Mouse (Mus musculus): ENCODE measurements around the gene Odf3.
A peak's percentile ranks its signal among the peaks of the same experiment; 100 is the strongest.

Gene Odf3

GRCm38 (mm10) chr7:140847755-140848580 is at the start of gene Odf3:
Odf3 (plus strand) TSS chr7:140847805.
- no peak for DNase-seq (ENCODE audit: low read depth, low spot score)

GRCm38 (mm10) chr7:140798212-140798611 is 49.4 kb upstream of the Odf3 start:
- no peak for DNase-seq (ENCODE audit: low read depth, low spot score)

GRCm38 (mm10) chr7:140802629-140803028 is 45.0 kb upstream of the Odf3 start:
- DNase-seq (ENCODE audit: low read depth, low spot score) = no peak

- no peak for DNase-seq (ENCODE audit: low read depth, low spot score)
These were observed 41.9 kb upstream of the Odf3 start for GRCm38 (mm10) chr7:140805704-140806103.

- no peak for DNase-seq (ENCODE audit: low read depth, low spot score)
These were observed 37.1 kb upstream of the Odf3 start for GRCm38 (mm10) chr7:140810496-140810895.

GRCm38 (mm10) chr7:140811714-140812113 is 35.9 kb upstream of the Odf3 start:
- no peak for DNase-seq (ENCODE audit: low read depth, low spot score)

- DNase-seq (ENCODE audit: low read depth, low spot score) = no peak
These were observed 34.8 kb upstream of the Odf3 start for GRCm38 (mm10) chr7:140812850-140813249.

- DNase-seq (ENCODE audit: low read depth, low spot score) = no peak
These were observed 27.4 kb upstream of the Odf3 start for GRCm38 (mm10) chr7:140820173-140820572.

GRCm38 (mm10) chr7:140821305-140821652 is 26.3 kb upstream of the Odf3 start:
- no peak for DNase-seq (ENCODE audit: low read depth, low spot score)

GRCm38 (mm10) chr7:140821653-140822329 is 25.8 kb upstream of the Odf3 start, which contains the start of gene Zfp941:
Zfp941 (minus strand) TSS chr7:140822178.
- DNase-seq (ENCODE audit: low read depth, low spot score) = peak; percentile 66

- no peak for DNase-seq (ENCODE audit: low read depth, low spot score)
These were observed 24.9 kb upstream of the Odf3 start for GRCm38 (mm10) chr7:140822731-140823130.

GRCm38 (mm10) chr7:140828171-140828881 is 19.3 kb upstream of the Odf3 start:
- DNase-seq (ENCODE audit: low read depth, low spot score) = no peak

GRCm38 (mm10) chr7:140831447-140831846 is 16.2 kb upstream of the Odf3 start:
- DNase-seq (ENCODE audit: low read depth, low spot score) = no peak

GRCm38 (mm10) chr7:140833341-140833740 is 14.3 kb upstream of the Odf3 start:
- DNase-seq (ENCODE audit: low read depth, low spot score) = no peak

GRCm38 (mm10) chr7:140834968-140835757 is 12.4 kb upstream of the Odf3 start, which contains the start of gene Urah:
Urah (plus strand) TSS chr7:140835018.
- no peak for DNase-seq (ENCODE audit: low read depth, low spot score)

- no peak for DNase-seq (ENCODE audit: low read depth, low spot score)
These were observed 11.9 kb upstream of the Odf3 start for GRCm38 (mm10) chr7:140835758-140836087.

- DNase-seq (ENCODE audit: low read depth, low spot score) = no peak
These were observed 11.1 kb upstream of the Odf3 start for GRCm38 (mm10) chr7:140836243-140837115.

GRCm38 (mm10) chr7:140839556-140839955 is 8.0 kb upstream of the Odf3 start:
- DNase-seq (ENCODE audit: low read depth, low spot score) = no peak

GRCm38 (mm10) chr7:140840750-140841735 is 6.6 kb upstream of the Odf3 start:
- no peak for DNase-seq (ENCODE audit: low read depth, low spot score)
